Mouse (Mus musculus): ENCODE results near the gene Gm12569. TPM values are rescaled to one million over a fixed set of nuclear protein-coding genes. Genes with fewer than 3 reads are reported as not detected.
A peak's percentile ranks its signal among the peaks of the same experiment; 100 is the strongest.

Gene Gm12569
- polyA plus RNA-seq, 1 experiment from 2014 or later, result not detected

- H3K27me3 ChIP-seq, result no peaks in the 10 kb centered on the region
- H3K27ac ChIP-seq, result peak overlapping the region; percentile 97
- ATAC-seq (ENCODE audit: low FRiP score), result peak; percentile 77
- under 1% methylated on average over 50 of the region's 50 CpGs for WGBS
- peaks cover 36% of the 10 kb centered on the region for H3K4me1 ChIP-seq (replicated peaks)
- 0 out of 2 replicates have a peak, but pooled peaks cover 8% of the 10 kb centered on the region for H3K36me3 ChIP-seq
- peak overlapping the region; percentile 99 for H3K9ac ChIP-seq
- H3K4me3 ChIP-seq, result peak overlapping the region; percentile 95
- peak overlapping the region; percentile 74 for H3K4me2 ChIP-seq
- no peaks in the 10 kb centered on the region for H3K9me3 ChIP-seq
Observed at GRCm38 (mm10) chr11:51263286-51263831, 43.1 kb downstream of the Gm12569 start.

- Histone ChIP-seq H3K4me3 (peak overlapping the region; percentile 95), H3K4me2 (peak overlapping the region; percentile 74), H3K27ac (no peak overlapping the region), H3K27me3 (no peaks in the 10 kb centered on the region), H3K4me1 (replicated peaks) (peaks cover 40% of the 10 kb centered on the region), H3K36me3 (0 out of 2 replicates have a peak, but pooled peaks cover 8% of the 10 kb centered on the region), H3K9me3 (no peaks in the 10 kb centered on the region), H3K9ac (peak overlapping the region; percentile 99; the same call in 1 of the 2 replicates)
- WGBS, result 37% methylated on average over 6 of the region's 6 CpGs
- ATAC-seq (ENCODE audit: low FRiP score), result no peak
Observed at GRCm38 (mm10) chr11:51264352-51264751, 44.1 kb downstream of the Gm12569 start.

- ATAC-seq (ENCODE audit: low FRiP score), result no peak
- H3K9me3 ChIP-seq, result no peaks in the 10 kb centered on the region
- WGBS, result 58% methylated on average over 3 of the region's 3 CpGs
- H3K4me3 ChIP-seq, result peak overlapping the region; percentile 95; the same call in 1 of the 2 replicates
- peak overlapping the region; percentile 74 for H3K4me2 ChIP-seq
- no peaks in the 10 kb centered on the region for H3K27me3 ChIP-seq
- H3K27ac ChIP-seq, result no peak overlapping the region
- H3K36me3 ChIP-seq, result peaks cover 11% of the 10 kb centered on the region; the same call in 1 of the 2 replicates
- H3K9ac ChIP-seq, result peak overlapping the region; percentile 99; the same call in 1 of the 2 replicates
- H3K4me1 ChIP-seq (replicated peaks), result peaks cover 44% of the 10 kb centered on the region
Observed at GRCm38 (mm10) chr11:51265326-51265725, 45.1 kb downstream of the Gm12569 start.

GRCm38 (mm10) chr11:51274418-51274817 is 54.1 kb downstream of the Gm12569 start:
- Histone ChIP-seq H3K9ac (no peak overlapping the region), H3K36me3 (peaks cover 69% of the 10 kb centered on the region), H3K27me3 (no peaks in the 10 kb centered on the region), H3K4me2 (no peak overlapping the region), H3K27ac (no peak overlapping the region), H3K9me3 (no peaks in the 10 kb centered on the region), H3K4me3 (no peak overlapping the region), H3K4me1 (replicated peaks) (peaks cover 7% of the 10 kb centered on the region; the same call in 1 of the 2 replicates)
- ATAC-seq (ENCODE audit: low FRiP score), result no peak
- WGBS, result 55% methylated on average over 1 of the region's 1 CpGs

Other genes starting within 250 kb of the Gm12569 start
- gene Olfr1377, start 238.5 kb upstream of the Gm12569 start, polyA plus RNA-seq (2015; fragmentation: Nextera tagmentation; extraction: Ambion mirVana), result not detected in 2 replicates
- not detected in 2 replicates for gene Olfr51, start 216.9 kb upstream of the Gm12569 start, polyA plus RNA-seq (2015; fragmentation: Nextera tagmentation; extraction: Ambion mirVana)
- not detected in 2 replicates for gene Olfr54, start 206.2 kb upstream of the Gm12569 start, polyA plus RNA-seq (2015; fragmentation: Nextera tagmentation; extraction: Ambion mirVana)
- not detected in 2 replicates for gene Olfr1375, start 172.4 kb upstream of the Gm12569 start, polyA plus RNA-seq (2015; fragmentation: Nextera tagmentation; extraction: Ambion mirVana)
- gene Zfp354a, start 161.2 kb upstream of the Gm12569 start, polyA plus RNA-seq (2015; fragmentation: Nextera tagmentation; extraction: Ambion mirVana), result 11.2 and 13.0 TPM in 2 replicates
- 147 and 150 TPM in 2 replicates for gene Clk4, start 41.3 kb downstream of the Gm12569 start, polyA plus RNA-seq (2015; fragmentation: Nextera tagmentation; extraction: Ambion mirVana)
- gene BC049762, start 42.6 kb downstream of the Gm12569 start, polyA plus RNA-seq (2015; fragmentation: Nextera tagmentation; extraction: Ambion mirVana), result 0.26 and 0.27 TPM in 2 replicates
- gene Col23a1, start 69.4 kb downstream of the Gm12569 start, polyA plus RNA-seq (2015; fragmentation: Nextera tagmentation; extraction: Ambion mirVana), result 6.9 and 7.1 TPM in 2 replicates